Mouse (Mus musculus): ENCODE measurements at regions not wholly inside any gene's neighbourhood (a gene's known extent, or its start where the extent isn't known, plus 50 kb on each side); places are given as distances from the start of the nearest gene placed in this dataset.

DNA sequence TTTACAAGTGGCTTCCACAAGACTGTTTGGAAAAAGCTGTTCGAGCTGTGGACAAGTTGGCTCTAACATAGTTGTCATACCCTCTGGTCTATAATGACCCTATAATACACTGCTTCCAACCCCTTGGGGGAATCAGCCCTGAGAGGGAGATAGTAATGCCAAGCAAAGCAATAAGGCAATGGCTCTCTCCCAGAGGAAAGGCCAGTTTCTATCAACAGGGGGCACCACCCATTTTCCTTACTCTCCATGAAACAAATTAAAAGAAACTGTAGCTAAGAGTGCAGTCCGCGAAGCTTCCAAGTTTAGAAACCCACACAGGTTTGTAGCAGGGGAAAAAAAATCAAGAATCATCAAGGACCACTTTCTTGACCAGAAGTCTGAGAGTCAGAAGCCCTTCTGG lies 115.9 kb upstream of the Sstr4 start:
- Histone ChIP-seq H3K4me1 (ENCODE audit: insufficient read depth, low read depth, low read length) (no peaks in the 10 kb centered on the region), H3K4me2 (replicated peaks; ENCODE audit: low read depth, low read length) (no peak overlapping the region), H3K36me3 (ENCODE audit: insufficient read depth, low read length) (no peaks in the 10 kb centered on the region), H3K4me3 (ENCODE audit: low read depth, low read length) (no peak overlapping the region), H3K9me3 (ENCODE audit: low read length) (no peaks in the 10 kb centered on the region), H3K27me3 (replicated peaks; ENCODE audit: insufficient read depth, low read length) (no peaks in the 10 kb centered on the region), H3K27ac (ENCODE audit: low read length) (no peak overlapping the region), H3K9ac (replicated peaks; ENCODE audit: low read depth) (no peak overlapping the region)
- 0 out of 2 replicates have a peak, but pooled peaks have one; percentile 8 for TF ChIP-seq CTCF (IDR thresholded peaks at IDR 0.05)
- no peak for TF ChIP-seq EP300 (IDR thresholded peaks at IDR 0.05)
- WGBS = 82% methylated on average over 3 of the region's 3 CpGs
- DNase-seq (ENCODE audit: low spot score) (no peak), ATAC-seq (no peak)

DNA sequence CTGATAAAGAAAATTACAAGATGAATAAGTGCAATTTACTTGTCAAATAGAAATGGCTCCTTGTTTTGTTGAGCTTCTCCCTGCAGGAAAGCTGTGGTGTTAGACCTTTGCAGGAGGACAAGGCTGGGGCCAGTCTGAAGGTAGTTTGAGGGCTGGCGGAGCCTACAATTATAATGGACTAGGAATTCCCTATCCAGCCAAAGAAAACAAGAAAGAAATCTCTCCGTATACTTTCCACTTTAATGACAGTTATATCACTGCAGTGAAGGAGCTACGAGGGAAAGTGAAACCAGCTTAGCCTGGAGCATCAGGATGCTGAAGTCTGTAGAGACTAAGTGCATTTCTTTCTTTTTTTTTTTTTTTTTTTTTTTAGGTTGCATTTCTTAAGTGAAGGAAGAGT lies 104.8 kb upstream of the Sstr4 start:
- Histone ChIP-seq H3K4me2 (replicated peaks; ENCODE audit: low read depth, low read length) (no peak overlapping the region), H3K27me3 (replicated peaks; ENCODE audit: insufficient read depth, low read length) (no peaks in the 10 kb centered on the region), H3K27ac (ENCODE audit: low read length) (no peak overlapping the region), H3K4me3 (ENCODE audit: low read depth, low read length) (no peak overlapping the region), H3K9ac (replicated peaks; ENCODE audit: low read depth) (no peak overlapping the region), H3K9me3 (ENCODE audit: low read length) (no peaks in the 10 kb centered on the region), H3K4me1 (ENCODE audit: insufficient read depth, low read depth, low read length) (peaks cover 3% of the 10 kb centered on the region; the same call in 1 of the 2 replicates), H3K36me3 (ENCODE audit: insufficient read depth, low read length) (no peaks in the 10 kb centered on the region)
- 37% methylated on average over 3 of the region's 3 CpGs for WGBS
- TF ChIP-seq CTCF (IDR thresholded peaks at IDR 0.05) (no peak), EP300 (IDR thresholded peaks at IDR 0.05) (no peak)
- no peak for ATAC-seq
- DNase-seq (ENCODE audit: low spot score) = no peak

DNA sequence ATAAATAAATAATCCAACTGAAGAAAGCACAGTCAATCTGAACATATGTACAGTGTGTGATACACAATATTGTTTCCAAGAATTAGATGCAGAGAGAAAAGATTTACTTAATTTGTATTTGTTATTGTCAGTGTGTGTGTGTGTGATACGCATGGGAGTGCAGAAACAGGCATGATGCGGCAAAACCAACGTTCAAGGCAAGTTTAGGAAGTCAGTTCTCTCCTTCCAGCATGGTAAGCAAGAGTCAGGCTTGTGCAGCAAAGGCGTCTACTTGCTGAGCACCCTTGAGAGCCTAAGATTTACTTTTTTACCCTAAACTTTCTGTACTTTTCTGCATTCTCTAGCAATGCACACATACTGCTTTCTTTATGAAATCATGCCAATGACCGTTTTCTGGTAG lies 102.7 kb upstream of the Sstr4 start:
- ATAC-seq (no peak), DNase-seq (ENCODE audit: low spot score) (no peak)
- Histone ChIP-seq H3K4me2 (replicated peaks; ENCODE audit: low read depth, low read length) (no peak overlapping the region), H3K4me1 (ENCODE audit: insufficient read depth, low read depth, low read length) (peaks cover 3% of the 10 kb centered on the region; the same call in 1 of the 2 replicates), H3K9ac (replicated peaks; ENCODE audit: low read depth) (no peak overlapping the region), H3K36me3 (ENCODE audit: insufficient read depth, low read length) (no peaks in the 10 kb centered on the region), H3K27ac (ENCODE audit: low read length) (no peak overlapping the region), H3K9me3 (ENCODE audit: low read length) (no peaks in the 10 kb centered on the region), H3K4me3 (ENCODE audit: low read depth, low read length) (no peak overlapping the region), H3K27me3 (replicated peaks; ENCODE audit: insufficient read depth, low read length) (no peaks in the 10 kb centered on the region)
- TF ChIP-seq EP300 (IDR thresholded peaks at IDR 0.05) (no peak), CTCF (IDR thresholded peaks at IDR 0.05) (no peak)
- 71% methylated on average over 5 of the region's 5 CpGs for WGBS

DNA sequence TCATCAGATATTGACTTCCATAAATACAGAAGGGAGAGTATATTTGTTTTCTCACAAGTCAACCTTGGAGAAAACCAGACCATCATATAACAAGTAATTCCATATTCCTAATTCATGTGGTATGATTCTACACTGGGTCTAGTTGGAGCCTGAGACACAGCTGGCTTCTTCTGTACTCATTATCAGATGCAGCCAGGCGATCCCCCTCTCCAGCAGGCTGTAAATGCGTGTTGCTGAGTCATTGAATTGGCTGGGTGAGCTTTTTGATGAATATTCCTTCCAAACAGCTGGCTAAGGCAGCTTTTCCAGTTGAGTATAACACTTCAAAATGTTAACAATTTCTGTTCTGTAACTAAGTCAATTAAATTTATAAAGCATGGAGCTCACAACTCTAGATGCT lies 102.2 kb upstream of the Sstr4 start:
- ATAC-seq (no peak), DNase-seq (ENCODE audit: low spot score) (peak; percentile 34)
- Histone ChIP-seq H3K4me2 (replicated peaks; ENCODE audit: low read depth, low read length) (no peak overlapping the region), H3K27ac (ENCODE audit: low read length) (no peak overlapping the region), H3K4me3 (ENCODE audit: low read depth, low read length) (no peak overlapping the region), H3K4me1 (ENCODE audit: insufficient read depth, low read depth, low read length) (peaks cover 3% of the 10 kb centered on the region; the same call in 1 of the 2 replicates), H3K36me3 (ENCODE audit: insufficient read depth, low read length) (no peaks in the 10 kb centered on the region), H3K27me3 (replicated peaks; ENCODE audit: insufficient read depth, low read length) (no peaks in the 10 kb centered on the region), H3K9me3 (ENCODE audit: low read length) (no peaks in the 10 kb centered on the region), H3K9ac (replicated peaks; ENCODE audit: low read depth) (no peak overlapping the region)
- TF ChIP-seq EP300 (IDR thresholded peaks at IDR 0.05) (no peak), CTCF (IDR thresholded peaks at IDR 0.05) (no peak)
- 29% methylated on average over 2 of the region's 2 CpGs for WGBS

DNA sequence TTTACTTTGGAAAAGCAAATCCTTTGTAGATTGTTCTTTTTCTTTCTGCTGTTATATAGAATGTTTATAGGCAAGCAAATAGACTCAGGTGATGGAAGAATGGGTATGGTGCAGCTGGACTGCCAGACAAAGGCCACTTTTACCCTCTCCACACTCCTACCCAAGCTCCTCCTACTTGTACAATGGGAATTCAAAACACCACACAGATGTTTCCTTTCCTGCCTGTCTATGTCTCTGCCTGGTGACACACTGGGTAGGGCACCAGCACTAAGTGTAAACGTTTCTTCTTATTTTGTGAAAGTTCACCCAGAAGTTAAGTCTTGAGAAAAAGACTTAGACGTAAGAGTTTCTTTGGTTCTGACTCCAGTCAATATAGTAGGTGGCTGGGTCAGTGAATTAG lies 94.3 kb upstream of the Sstr4 start:
- no peak for TF ChIP-seq EP300 (IDR thresholded peaks at IDR 0.05)
- TF ChIP-seq CTCF (IDR thresholded peaks at IDR 0.05) = no peak
- H3K4me2 ChIP-seq (replicated peaks; ENCODE audit: low read depth, low read length) = no peak overlapping the region
- DNase-seq (ENCODE audit: low spot score) = peak; percentile 20
- no peaks in the 10 kb centered on the region for H3K27me3 ChIP-seq (replicated peaks; ENCODE audit: insufficient read depth, low read length)
- peak; percentile 65 for ATAC-seq
- H3K9ac ChIP-seq (replicated peaks; ENCODE audit: low read depth) = no peak overlapping the region
- 38% methylated on average over 2 of the region's 2 CpGs for WGBS
- no peaks in the 10 kb centered on the region for H3K9me3 ChIP-seq (ENCODE audit: low read length)
- no peaks in the 10 kb centered on the region for H3K4me1 ChIP-seq (ENCODE audit: insufficient read depth, low read depth, low read length)
- H3K36me3 ChIP-seq (ENCODE audit: insufficient read depth, low read length) = no peaks in the 10 kb centered on the region
- H3K27ac ChIP-seq (ENCODE audit: low read length) = no peak overlapping the region
- no peak overlapping the region for H3K4me3 ChIP-seq (ENCODE audit: low read depth, low read length)

DNA sequence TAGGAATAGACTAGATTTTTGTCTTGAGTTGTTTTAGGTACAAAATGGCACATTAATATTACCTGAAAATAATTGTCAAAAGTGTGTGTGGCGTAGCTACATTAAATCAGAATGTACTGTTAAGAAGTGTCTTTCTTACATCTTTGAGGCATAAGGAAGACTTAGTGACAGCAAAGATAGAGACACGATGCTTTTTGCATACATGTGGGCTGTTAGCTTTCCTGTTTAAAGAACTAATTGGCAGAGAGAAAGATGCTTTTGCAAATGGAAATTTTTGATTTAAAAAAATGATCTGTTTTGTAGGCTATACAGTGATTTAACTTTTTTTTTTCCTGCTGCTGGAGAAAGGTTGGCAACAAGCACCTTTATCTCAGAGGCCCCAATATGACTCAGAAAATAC lies 82.9 kb upstream of the Sstr4 start:
- Histone ChIP-seq H3K9me3 (ENCODE audit: low read length) (no peaks in the 10 kb centered on the region), H3K4me3 (ENCODE audit: low read depth, low read length) (no peak overlapping the region), H3K27ac (ENCODE audit: low read length) (no peak overlapping the region), H3K4me2 (replicated peaks; ENCODE audit: low read depth, low read length) (no peak overlapping the region), H3K36me3 (ENCODE audit: insufficient read depth, low read length) (no peaks in the 10 kb centered on the region), H3K4me1 (ENCODE audit: insufficient read depth, low read depth, low read length) (no peaks in the 10 kb centered on the region), H3K27me3 (replicated peaks; ENCODE audit: insufficient read depth, low read length) (no peaks in the 10 kb centered on the region), H3K9ac (replicated peaks; ENCODE audit: low read depth) (no peak overlapping the region)
- no peak for TF ChIP-seq EP300 (IDR thresholded peaks at IDR 0.05)
- TF ChIP-seq CTCF (IDR thresholded peaks at IDR 0.05) = no peak
- 67% methylated on average over 2 of the region's 2 CpGs for WGBS
- ATAC-seq (no peak), DNase-seq (ENCODE audit: low spot score) (no peak)

DNA sequence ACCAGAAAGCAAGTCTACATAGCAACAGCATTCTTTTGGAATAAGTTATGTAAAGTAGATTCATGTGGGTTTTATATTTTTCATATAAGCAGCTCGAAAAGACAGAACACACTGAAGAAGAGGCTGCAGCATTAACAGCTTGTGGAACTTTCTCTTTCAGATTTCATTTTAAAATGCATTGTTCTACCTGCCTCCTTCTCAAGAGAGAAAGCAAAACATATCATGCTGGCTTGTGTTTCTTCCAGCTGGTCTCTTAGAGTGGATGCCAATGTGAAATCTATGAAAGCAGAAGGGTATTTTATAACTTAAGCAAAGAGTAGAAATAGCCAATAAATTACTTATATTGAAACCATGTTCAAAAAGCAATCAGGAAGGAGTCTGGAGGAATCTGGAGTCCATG lies 74.2 kb upstream of the Sstr4 start:
- ATAC-seq (no peak), DNase-seq (ENCODE audit: low spot score) (no peak)
- Histone ChIP-seq H3K4me2 (replicated peaks; ENCODE audit: low read depth, low read length) (no peak overlapping the region), H3K4me1 (ENCODE audit: insufficient read depth, low read depth, low read length) (no peaks in the 10 kb centered on the region), H3K27me3 (replicated peaks; ENCODE audit: insufficient read depth, low read length) (no peaks in the 10 kb centered on the region), H3K9ac (replicated peaks; ENCODE audit: low read depth) (no peak overlapping the region), H3K27ac (ENCODE audit: low read length) (no peak overlapping the region), H3K4me3 (ENCODE audit: low read depth, low read length) (no peak overlapping the region), H3K9me3 (ENCODE audit: low read length) (no peaks in the 10 kb centered on the region), H3K36me3 (ENCODE audit: insufficient read depth, low read length) (no peaks in the 10 kb centered on the region)
- TF ChIP-seq EP300 (IDR thresholded peaks at IDR 0.05) = no peak
- 67% methylated on average over 1 of the region's 1 CpGs for WGBS
